In genomic region chr11:106366316-106366715, GRCm38 (mm10) we compare ENCODE assay signal across 9 mouse cellular contexts. TPM values are rescaled to one million over a fixed set of nuclear protein-coding genes. Genes with fewer than 3 reads are reported as not detected.
DNase-seq lines count a peak whose midpoint lies in the region; ATAC-seq and TF ChIP-seq lines count a peak whose summit lies in the region.
"Had no signal": no experiment of that assay in that cellular context is flagged by ENCODE, and none has a peak within 500 bp of the region (broad histone marks: within the 10 kb centered on the region; RNA-seq: fewer than 3 reads in every experiment).

No protein-coding gene starts in this region.

- no peaks in the 10 kb centered on the region for H3K9me3 ChIP-seq in kidney, embryonic 16.5 days (ENCODE audit: low read length)
- H3K9me3 ChIP-seq in intestine, postnatal 0 days (ENCODE audit: control insufficient read depth), result no peaks in the 10 kb centered on the region
- H3K9me3 ChIP-seq in stomach, embryonic 14.5 days (ENCODE audit: control insufficient read depth, low read depth, low read length), result no peaks in the 10 kb centered on the region
- H3K9me3 ChIP-seq: embryonic facial prominence, embryonic 13.5 days had no signal

- H3K4me2 ChIP-seq in kidney, embryonic 16.5 days (replicated peaks; ENCODE audit: low read depth, low read length), result no peak overlapping the region
- H3K4me2 ChIP-seq in intestine, postnatal 0 days (replicated peaks; ENCODE audit: low read depth), result no peak overlapping the region
- no peak overlapping the region for H3K4me2 ChIP-seq in stomach, embryonic 14.5 days (replicated peaks; ENCODE audit: low read depth, low read length)
- H3K4me2 ChIP-seq: embryonic facial prominence, embryonic 13.5 days had no signal

- intact Hi-C loops in left cerebral cortex, postnatal 36 days (cut with DNase I), result loop anchor here (2.0 to 5.0 kb wide), 2 partner anchors 34 to 64 kb away; no protein-coding TSS in a partner anchor

- no peak for TF ChIP-seq POLR2A in cerebellum, adult 2 months (IDR thresholded peaks at IDR 0.05; ENCODE audit: borderline replicate concordance, insufficient read depth, low read length)

- TF ChIP-seq CTCF in cerebellum, adult 2 months (IDR thresholded peaks at IDR 0.05; ENCODE audit: borderline replicate concordance, insufficient read depth, low read depth, low read length), result peak; percentile 89
- TF ChIP-seq CTCF in intestine, postnatal 0 days (IDR thresholded peaks at IDR 0.05; ENCODE audit: low read depth), result peak; percentile 86

- 4% methylated on average over 3 of the region's 3 CpGs for WGBS in kidney, embryonic 16.5 days
- 5% methylated on average over 3 of the region's 3 CpGs for WGBS in cerebellum, adult 2 months
- 11% methylated on average over 3 of the region's 3 CpGs for WGBS in intestine, postnatal 0 days
- 17% methylated on average over 3 of the region's 3 CpGs for WGBS in stomach, embryonic 14.5 days

- H3K27me3 ChIP-seq in kidney, embryonic 16.5 days (ENCODE audit: insufficient read depth, low read length), result no peaks in the 10 kb centered on the region
- no peaks in the 10 kb centered on the region for H3K27me3 ChIP-seq in cerebellum, adult 2 months (ENCODE audit: control insufficient read depth, insufficient read depth, low read length)
- no peaks in the 10 kb centered on the region for H3K27me3 ChIP-seq in intestine, postnatal 0 days (replicated peaks; ENCODE audit: control insufficient read depth, insufficient read depth, low read length)
- H3K27me3 ChIP-seq in stomach, embryonic 14.5 days (ENCODE audit: control insufficient read depth, insufficient read depth, low read length), result no peaks in the 10 kb centered on the region
- H3K27me3 ChIP-seq: embryonic facial prominence, embryonic 13.5 days had no signal

- H3K4me1 ChIP-seq in kidney, embryonic 16.5 days (ENCODE audit: insufficient read depth, low read length), result peaks cover 20% of the 10 kb centered on the region
- no peaks in the 10 kb centered on the region for H3K4me1 ChIP-seq in cerebellum, adult 2 months (ENCODE audit: control insufficient read depth, insufficient read depth, low read length)
- H3K4me1 ChIP-seq in intestine, postnatal 0 days (replicated peaks; ENCODE audit: control insufficient read depth, insufficient read depth, low read length), result no peaks in the 10 kb centered on the region
- H3K4me1 ChIP-seq in stomach, embryonic 14.5 days (ENCODE audit: control insufficient read depth, insufficient read depth, low read length), result peaks cover 8% of the 10 kb centered on the region; the same call in 1 of the 2 replicates

- no peaks in the 10 kb centered on the region for H3K36me3 ChIP-seq in kidney, embryonic 16.5 days (ENCODE audit: insufficient read depth, low read length)
- no peaks in the 10 kb centered on the region for H3K36me3 ChIP-seq in intestine, postnatal 0 days (ENCODE audit: control insufficient read depth, insufficient read depth)
- H3K36me3 ChIP-seq in stomach, embryonic 14.5 days (ENCODE audit: control insufficient read depth, insufficient read depth, low read length), result no peaks in the 10 kb centered on the region
- H3K36me3 ChIP-seq: embryonic facial prominence, embryonic 13.5 days had no signal

- no peak overlapping the region for H3K9ac ChIP-seq in kidney, embryonic 16.5 days (replicated peaks; ENCODE audit: low read length)
- no peak overlapping the region for H3K9ac ChIP-seq in intestine, postnatal 0 days (ENCODE audit: low read depth, low read length)
- no peak overlapping the region for H3K9ac ChIP-seq in stomach, embryonic 14.5 days (replicated peaks; ENCODE audit: low read depth, low read length)
- H3K9ac ChIP-seq: embryonic facial prominence, embryonic 13.5 days had no signal

- H3K27ac ChIP-seq in kidney, embryonic 16.5 days (ENCODE audit: low read length), result no peak overlapping the region
- H3K27ac ChIP-seq in cerebellum, adult 2 months (ENCODE audit: insufficient read depth, low read length), result no peak overlapping the region
- H3K27ac ChIP-seq in intestine, postnatal 0 days (ENCODE audit: low read depth, low read length), result no peak overlapping the region
- H3K27ac ChIP-seq in stomach, embryonic 14.5 days (ENCODE audit: low read length), result no peak overlapping the region
- H3K27ac ChIP-seq: embryonic facial prominence, embryonic 13.5 days had no signal

- H3K4me3 ChIP-seq in kidney, embryonic 16.5 days (ENCODE audit: low read length), result no peak overlapping the region
- H3K4me3 ChIP-seq in cerebellum, adult 2 months (replicated peaks; ENCODE audit: insufficient read depth, low read depth, low read length), result no peak overlapping the region
- H3K4me3 ChIP-seq in intestine, postnatal 0 days (ENCODE audit: low read depth, low read length), result no peak overlapping the region
- H3K4me3 ChIP-seq in stomach, embryonic 14.5 days (ENCODE audit: low read depth, low read length), result no peak overlapping the region
- H3K4me3 ChIP-seq: embryonic facial prominence, embryonic 13.5 days had no signal

- no peak for ATAC-seq in kidney, embryonic 16.5 days (ENCODE audit: low FRiP score, low TSS enrichment)
- no peak for ATAC-seq in intestine, postnatal 0 days
- peak; percentile 89 for ATAC-seq in monocyte, adult 5-6 weeks (replicated peaks; ENCODE audit: insufficient number of reproducible peaks, low FRiP score, low TSS enrichment, poor library complexity, severe bottlenecking)
- ATAC-seq in stomach, embryonic 14.5 days (ENCODE audit: insufficient number of reproducible peaks, insufficient read depth, low FRiP score, low read depth), result peak; percentile 14; the same call in 1 of the 2 replicates

- DNase-seq in kidney, adult 11 months, result peak; percentile 36
- DNase-seq in cerebellum, adult 2 months, result peak; percentile 64 to 79
- peak; percentile 4 to 86 for DNase-seq in frontal cortex, adult 2 months (ENCODE audit: extremely low spot score in 1 of 2, low spot score in 1 of 2)
- peak; percentile 62 to 74 for DNase-seq in left cerebral cortex, postnatal 36 days (ENCODE audit: low spot score in 2 of 2)

RNA-seq across cellular contexts. Expression of gene Prr29, which starts 1.0 kb away (rescaled TPM):
- 0.36 and 0.39 TPM in 2 replicates for polyA plus RNA-seq in kidney, embryonic 16.5 days (2015; fragmentation: Nextera tagmentation; extraction: Ambion mirVana)
- 0.87 and 0.89 TPM in 2 replicates for polyA plus RNA-seq in cerebellum, adult 2 months (2012; rRNA removed)
- polyA plus RNA-seq in frontal cortex, adult 2 months (2012; rRNA removed), result 0.15 TPM in 1 of 2 replicates, not detected in the other
- 0.52 and 0.97 TPM in 2 replicates for polyA plus RNA-seq in intestine, postnatal 0 days (2015; fragmentation: Nextera tagmentation; extraction: Ambion mirVana)
- total RNA-seq in left cerebral cortex, postnatal 36 days (2021), result not detected
- not detected in 3 replicates for total RNA-seq in monocyte, adult 5-6 weeks (2017)
- 0.49 and 0.77 TPM in 2 replicates for polyA plus RNA-seq in stomach, embryonic 14.5 days (2014; fragmentation: Nextera tagmentation; extraction: Ambion mirVana)
- polyA plus RNA-seq: embryonic facial prominence, embryonic 13.5 days had no signal

RNA-seq across cellular contexts. Expression of gene Scn4a, which starts 13.2 kb away (rescaled TPM):
- 0.41 and 0.47 TPM in 2 replicates for polyA plus RNA-seq in kidney, embryonic 16.5 days (2015; fragmentation: Nextera tagmentation; extraction: Ambion mirVana)
- polyA plus RNA-seq in cerebellum, adult 2 months (2012; rRNA removed), result 0.02 and 0.16 TPM in 2 replicates
- 0.04 and 0.29 TPM in 2 replicates for polyA plus RNA-seq in frontal cortex, adult 2 months (2012; rRNA removed)
- 0.01 TPM in 1 of 2 replicates, not detected in the other for polyA plus RNA-seq in intestine, postnatal 0 days (2015; fragmentation: Nextera tagmentation; extraction: Ambion mirVana)
- total RNA-seq in left cerebral cortex, postnatal 36 days (2021), result not detected
- 0.11 to 0.38 TPM (median 0.29 TPM) in 3 replicates for total RNA-seq in monocyte, adult 5-6 weeks (2017)
- 0.13 TPM in 1 of 2 replicates, not detected in the other for polyA plus RNA-seq in stomach, embryonic 14.5 days (2014; fragmentation: Nextera tagmentation; extraction: Ambion mirVana)

RNA-seq across cellular contexts. Expression of gene Icam2, which starts 21.6 kb away (rescaled TPM):
- polyA plus RNA-seq in kidney, embryonic 16.5 days (2015; fragmentation: Nextera tagmentation; extraction: Ambion mirVana), result 87.8 and 95.9 TPM in 2 replicates
- 6.8 and 7.0 TPM in 2 replicates for polyA plus RNA-seq in cerebellum, adult 2 months (2012; rRNA removed)
- 7.6 and 9.4 TPM in 2 replicates for polyA plus RNA-seq in frontal cortex, adult 2 months (2012; rRNA removed)
- polyA plus RNA-seq in intestine, postnatal 0 days (2015; fragmentation: Nextera tagmentation; extraction: Ambion mirVana), result 14.2 and 15.4 TPM in 2 replicates
- total RNA-seq in left cerebral cortex, postnatal 36 days (2021), result 1 to 10 TPM; 3.1 to 4.1 TPM
- 32.3 to 70.2 TPM (median 56.4 TPM) in 3 replicates for total RNA-seq in monocyte, adult 5-6 weeks (2017)
- 43.3 and 43.4 TPM in 2 replicates for polyA plus RNA-seq in stomach, embryonic 14.5 days (2014; fragmentation: Nextera tagmentation; extraction: Ambion mirVana)

RNA-seq across cellular contexts. Expression of gene Cd79b, which starts 51.8 kb away (rescaled TPM):
- polyA plus RNA-seq in kidney, embryonic 16.5 days (2015; fragmentation: Nextera tagmentation; extraction: Ambion mirVana), result 6.9 and 7.2 TPM in 2 replicates
- 0.38 and 0.70 TPM in 2 replicates for polyA plus RNA-seq in cerebellum, adult 2 months (2012; rRNA removed)
- 0.50 and 0.86 TPM in 2 replicates for polyA plus RNA-seq in frontal cortex, adult 2 months (2012; rRNA removed)
- 1.3 and 1.5 TPM in 2 replicates for polyA plus RNA-seq in intestine, postnatal 0 days (2015; fragmentation: Nextera tagmentation; extraction: Ambion mirVana)
- total RNA-seq in left cerebral cortex, postnatal 36 days (2021), result under 1 TPM; 0.27 to 0.34 TPM
- total RNA-seq in monocyte, adult 5-6 weeks (2017), result 105 to 131 TPM (median 123 TPM) in 3 replicates
- polyA plus RNA-seq in stomach, embryonic 14.5 days (2014; fragmentation: Nextera tagmentation; extraction: Ambion mirVana), result 2.7 and 2.9 TPM in 2 replicates

Comparison
In these comparisons a context has a peak if more than half of its experiments do, and no peak if none do; other contexts are left out.
1. ATAC-seq: peak in monocyte, adult 5-6 weeks (single experiment) and stomach, embryonic 14.5 days (single experiment); none in kidney, embryonic 16.5 days (single experiment) and intestine, postnatal 0 days (single experiment).
2. Peak in every context shown above with its lines, with median percentiles within 50 percentile points of each other: DNase-seq.